Comparison of ENCODE assay signal across 11 mouse cellular contexts in the genomic region with DNA sequence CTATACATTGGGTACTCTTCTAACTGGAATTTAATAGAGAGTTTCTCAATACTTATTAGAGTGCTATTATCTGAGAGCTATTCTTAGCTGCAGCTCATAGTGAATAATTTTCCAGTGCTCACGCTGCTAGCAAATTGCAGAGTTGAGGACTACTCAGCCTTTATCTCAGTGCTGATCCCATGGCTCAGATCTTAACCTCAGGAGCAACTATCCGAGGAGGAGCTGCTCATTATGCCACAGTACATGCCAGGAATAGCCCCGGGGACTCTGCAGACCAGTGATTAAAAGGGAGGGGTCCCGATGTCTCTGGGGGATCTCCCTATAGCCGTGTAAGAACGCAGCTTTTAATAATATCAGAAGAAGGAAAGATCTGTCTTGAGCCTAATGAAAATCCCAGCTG. TPM values are rescaled to one million over a fixed set of nuclear protein-coding genes. Genes with fewer than 3 reads are reported as not detected.
DNase-seq lines count a peak whose midpoint lies in the region; ATAC-seq lines count a peak whose summit lies in the region.
"Had no signal": no experiment of that assay in that cellular context is flagged by ENCODE, and none has a peak within 500 bp of the region (broad histone marks: within the 10 kb centered on the region; RNA-seq: fewer than 3 reads in every experiment).

No protein-coding gene starts in this region.

- H3K4me2 ChIP-seq in hindbrain, embryonic 11.5 days (replicated peaks; ENCODE audit: low read depth, low read length): no peak overlapping the region
- peak overlapping the region; percentile 10; the same call in 1 of the 2 replicates for H3K4me2 ChIP-seq in forebrain, embryonic 12.5 days
- H3K4me2 ChIP-seq in hindbrain, embryonic 14.5 days (replicated peaks): peak overlapping the region; percentile 17; the same call in 1 of the 2 replicates
- peak overlapping the region; percentile 28 for H3K4me2 ChIP-seq in neural tube, embryonic 15.5 days

- 49% methylated on average over 6 of the region's 6 CpGs for WGBS in hindbrain, embryonic 11.5 days
- 55% methylated on average over 6 of the region's 6 CpGs for WGBS in hindbrain, embryonic 10.5 days
- WGBS in forebrain, embryonic 12.5 days: 27% methylated on average over 6 of the region's 6 CpGs
- 22% methylated on average over 6 of the region's 6 CpGs for WGBS in hindbrain, embryonic 14.5 days
- 23% methylated on average over 6 of the region's 6 CpGs for WGBS in neural tube, embryonic 15.5 days

- no peak overlapping the region for H3K27ac ChIP-seq in hindbrain, embryonic 11.5 days (ENCODE audit: low read depth, low read length)
- H3K27ac ChIP-seq in hindbrain, embryonic 10.5 days: no peak overlapping the region
- 0 out of 2 replicates have a peak overlapping the region, but pooled peaks have one; percentile 36 for H3K27ac ChIP-seq in forebrain, embryonic 12.5 days
- peak overlapping the region; percentile 40; the same call in 1 of the 2 replicates for H3K27ac ChIP-seq in hindbrain, embryonic 14.5 days
- H3K27ac ChIP-seq in neural tube, embryonic 15.5 days (replicated peaks): 0 out of 2 replicates have a peak overlapping the region, but pooled peaks have one; percentile 14

- no peaks in the 10 kb centered on the region for H3K4me1 ChIP-seq in hindbrain, embryonic 11.5 days (replicated peaks; ENCODE audit: control insufficient read depth, insufficient read depth, low read length)
- no peaks in the 10 kb centered on the region for H3K4me1 ChIP-seq in hindbrain, embryonic 10.5 days (replicated peaks)
- H3K4me1 ChIP-seq in forebrain, embryonic 12.5 days: peaks cover 4% of the 10 kb centered on the region
- H3K4me1 ChIP-seq in hindbrain, embryonic 14.5 days (replicated peaks; ENCODE audit: control insufficient read depth, insufficient read depth, low read length): 0 out of 2 replicates have a peak, but pooled peaks cover 6% of the 10 kb centered on the region
- H3K4me1 ChIP-seq in neural tube, embryonic 15.5 days: no peaks in the 10 kb centered on the region

- H3K9me3 ChIP-seq in hindbrain, embryonic 11.5 days (ENCODE audit: control insufficient read depth, low read length): no peaks in the 10 kb centered on the region
- no peaks in the 10 kb centered on the region for H3K9me3 ChIP-seq in hindbrain, embryonic 10.5 days
- no peaks in the 10 kb centered on the region for H3K9me3 ChIP-seq in forebrain, embryonic 12.5 days
- no peaks in the 10 kb centered on the region for H3K9me3 ChIP-seq in hindbrain, embryonic 14.5 days (ENCODE audit: control insufficient read depth, low read length)
- H3K9me3 ChIP-seq in neural tube, embryonic 15.5 days (replicated peaks): no peaks in the 10 kb centered on the region

- H3K36me3 ChIP-seq in hindbrain, embryonic 11.5 days (ENCODE audit: control insufficient read depth, insufficient read depth, low read length): no peaks in the 10 kb centered on the region
- no peaks in the 10 kb centered on the region for H3K36me3 ChIP-seq in hindbrain, embryonic 10.5 days
- no peaks in the 10 kb centered on the region for H3K36me3 ChIP-seq in forebrain, embryonic 12.5 days (replicated peaks)
- no peaks in the 10 kb centered on the region for H3K36me3 ChIP-seq in hindbrain, embryonic 14.5 days (replicated peaks; ENCODE audit: control insufficient read depth, insufficient read depth)
- no peaks in the 10 kb centered on the region for H3K36me3 ChIP-seq in neural tube, embryonic 15.5 days

- no peak overlapping the region for H3K4me3 ChIP-seq in hindbrain, embryonic 11.5 days (ENCODE audit: low read depth, low read length)
- H3K4me3 ChIP-seq in hindbrain, embryonic 10.5 days: no peak overlapping the region
- H3K4me3 ChIP-seq in forebrain, embryonic 12.5 days (replicated peaks): no peak overlapping the region
- H3K4me3 ChIP-seq in hindbrain, embryonic 14.5 days (replicated peaks; ENCODE audit: low read length): no peak overlapping the region
- H3K4me3 ChIP-seq in neural tube, embryonic 15.5 days (replicated peaks): no peak overlapping the region

- H3K27me3 ChIP-seq in hindbrain, embryonic 11.5 days (ENCODE audit: control insufficient read depth, insufficient read depth, low read length): no peaks in the 10 kb centered on the region
- no peaks in the 10 kb centered on the region for H3K27me3 ChIP-seq in hindbrain, embryonic 10.5 days (ENCODE audit: insufficient read depth, poor library complexity, severe bottlenecking)
- H3K27me3 ChIP-seq in forebrain, embryonic 12.5 days: no peaks in the 10 kb centered on the region
- H3K27me3 ChIP-seq in hindbrain, embryonic 14.5 days (ENCODE audit: control insufficient read depth, insufficient read depth, low read length): no peaks in the 10 kb centered on the region
- no peaks in the 10 kb centered on the region for H3K27me3 ChIP-seq in neural tube, embryonic 15.5 days (replicated peaks)

- ATAC-seq in hindbrain, embryonic 11.5 days (ENCODE audit: low FRiP score): peak; percentile 86
- ATAC-seq in forebrain, embryonic 12.5 days (ENCODE audit: low FRiP score): peak; percentile 87
- ATAC-seq in hindbrain, embryonic 14.5 days (ENCODE audit: low FRiP score): peak; percentile 64
- 0 out of 2 replicates have a peak, but pooled peaks have one; percentile 50 for ATAC-seq in neural tube, embryonic 15.5 days (ENCODE audit: low FRiP score)

- no peak overlapping the region for H3K9ac ChIP-seq in hindbrain, embryonic 11.5 days (ENCODE audit: low read depth, low read length)
- H3K9ac ChIP-seq in forebrain, embryonic 12.5 days: no peak overlapping the region
- no peak overlapping the region for H3K9ac ChIP-seq in hindbrain, embryonic 14.5 days
- no peak overlapping the region for H3K9ac ChIP-seq in neural tube, embryonic 15.5 days (replicated peaks)

- peak; percentile 9 for DNase-seq in hindbrain, embryonic 11.5 days (ENCODE audit: low spot score)
- DNase-seq in hindbrain, embryonic 10.5 days (ENCODE audit: low spot score): no peak
- no peak for DNase-seq in hindbrain, embryonic 14.5 days (ENCODE audit: low spot score)
- no peak for DNase-seq in ovary, postnatal 36 days (ENCODE audit: low spot score)
- DNase-seq in liver: no peak
- DNase-seq: adrenal gland, postnatal 36 days; cerebellum, adult 2 months; kidney, adult 2 months; lung, adult 2 months had no signal

RNA-seq across cellular contexts. Expression of a gene that starts 50.7 kb away (rescaled TPM):
- polyA plus RNA-seq in hindbrain, embryonic 11.5 days (2014; fragmentation: Nextera tagmentation; extraction: Ambion mirVana): 4.9 and 5.7 TPM in 2 replicates
- 2.5 and 3.8 TPM in 2 replicates for polyA plus RNA-seq in hindbrain, embryonic 10.5 days (2016; fragmentation: Nextera tagmentation; extraction: Ambion mirVana)
- 3.5 and 4.3 TPM in 2 replicates for polyA plus RNA-seq in forebrain, embryonic 12.5 days (2016; fragmentation: Nextera tagmentation; extraction: Ambion mirVana)
- 3.6 and 3.8 TPM in 2 replicates for polyA plus RNA-seq in hindbrain, embryonic 14.5 days (2014; fragmentation: Nextera tagmentation; extraction: Ambion mirVana)
- polyA plus RNA-seq in neural tube, embryonic 15.5 days (2015; fragmentation: Nextera tagmentation; extraction: Ambion mirVana): 2.1 and 2.5 TPM in 2 replicates

Comparison
In these comparisons a context has a peak if more than half of its experiments do, and no peak if none do; other contexts are left out.
1. H3K27ac ChIP-seq: peak in forebrain, embryonic 12.5 days (single experiment), hindbrain, embryonic 14.5 days (single experiment) and neural tube, embryonic 15.5 days (single experiment); none in hindbrain, embryonic 11.5 days (single experiment) and hindbrain, embryonic 10.5 days (single experiment).
2. Peak in every context shown above with its lines, with median percentiles within 50 percentile points of each other: ATAC-seq.